Mouse (Mus musculus) hindbrain, embryonic 13.5 days (tissue): ENCODE data around the gene Agap1. TPM values are rescaled to one million over a fixed set of nuclear protein-coding genes. Genes with fewer than 3 reads are reported as not detected.

Source experiments
- ATAC-seq: fragments of 200-750 bp; cut with Nextera tagmentation; 2 replicates; pipeline ENCODE4 v1.8.0; 2017; ENCODE audit warnings: moderate TSS enrichment; ENCODE audit not compliant: low FRiP score
- H3K27ac ChIP-seq: fragments of 300-500 bp; sonication (generic); 2 replicates; pipeline ENCODE4 v1.5.1; 2015; ENCODE audit warnings: inconsistent platforms, mild to moderate bottlenecking, moderate library complexity
- H3K27me3 ChIP-seq: fragments of 300-500 bp; sonication (generic); 2 replicates; pipeline ENCODE4 v1.6.1; 2015; ENCODE audit warnings: mild to moderate bottlenecking, inconsistent platforms
- H3K36me3 ChIP-seq: fragments of 300-500 bp; sonication (generic); 2 replicates; pipeline ENCODE4 v1.6.1; 2015; ENCODE audit warnings: mild to moderate bottlenecking, inconsistent platforms
- H3K4me1 ChIP-seq: fragments of 300-500 bp; sonication (generic); replicated peaks from 2 replicates; pipeline ENCODE4 v1.6.1; 2015; ENCODE audit warnings: inconsistent platforms
- H3K4me2 ChIP-seq: fragments of 300-500 bp; sonication (generic); 2 replicates; pipeline ENCODE4 v1.6.1; 2015; ENCODE audit warnings: inconsistent platforms, mild to moderate bottlenecking, moderate library complexity
- H3K4me3 ChIP-seq: fragments of 300-500 bp; sonication (generic); 2 replicates; pipeline ENCODE4 v1.5.1; 2015; ENCODE audit warnings: mild to moderate bottlenecking, inconsistent platforms
- H3K9ac ChIP-seq: fragments of 300-500 bp; sonication (generic); 2 replicates; pipeline ENCODE4 v1.6.1; 2015; ENCODE audit warnings: mild to moderate bottlenecking, inconsistent platforms
- H3K9me3 ChIP-seq: fragments of 300-500 bp; sonication (generic); 2 replicates; pipeline ENCODE4 v1.6.1; 2016; ENCODE audit warnings: inconsistent platforms
- WGBS: fragments of 180-500 bp; shearing (Covaris S2); methylation state at CpG from one replicate; pipeline ENCODE4 v1.1.7; 2015; 5-methylcytosine and 5-hydroxymethylcytosine counted together
- polyA plus RNA-seq: library from polyadenylated mRNA; unstranded; fragments of >200 nt; fragmentation: Nextera tagmentation; extraction: Ambion mirVana; gene quantifications from 2 replicates; pipeline ENCODE4 v1.2.1, GENCODE M21; 2015

Agap1 gene
- polyA plus RNA-seq, 1 experiment from 2014 or later, result 51.3 TPM

- no peak overlapping the region for H3K27ac ChIP-seq
- no peak overlapping the region for H3K9ac ChIP-seq
- no peak for ATAC-seq
- peaks cover 16% of the 10 kb centered on the region for H3K36me3 ChIP-seq
- H3K4me1 ChIP-seq, result peaks cover 49% of the 10 kb centered on the region
- no peak overlapping the region for H3K4me3 ChIP-seq
- H3K4me2 ChIP-seq, result no peak overlapping the region
- 93% methylated on average over 7 of the region's 7 CpGs for WGBS
- H3K27me3 ChIP-seq, result no peaks in the 10 kb centered on the region
- peaks cover 3% of the 10 kb centered on the region; the same call in 1 of the 2 replicates for H3K9me3 ChIP-seq
These were observed 140.8 kb downstream of the Agap1 start for GRCm38 (mm10) chr1:89595421-89595820.

- peaks cover 3% of the 10 kb centered on the region; the same call in 1 of the 2 replicates for H3K9me3 ChIP-seq
- 91% methylated on average over 2 of the region's 2 CpGs for WGBS
- H3K4me3 ChIP-seq, result no peak overlapping the region
- H3K27me3 ChIP-seq, result no peaks in the 10 kb centered on the region
- no peak overlapping the region for H3K4me2 ChIP-seq
- no peak overlapping the region for H3K27ac ChIP-seq
- no peak for ATAC-seq
- no peak overlapping the region for H3K9ac ChIP-seq
- peaks cover 10% of the 10 kb centered on the region for H3K36me3 ChIP-seq
- peaks cover 57% of the 10 kb centered on the region for H3K4me1 ChIP-seq
These were observed 141.6 kb downstream of the Agap1 start for GRCm38 (mm10) chr1:89596223-89596622.

GRCm38 (mm10) chr1:89598906-89599305 lies 144.3 kb downstream of the Agap1 start:
- no peaks in the 10 kb centered on the region for H3K9me3 ChIP-seq
- no peak overlapping the region for H3K4me2 ChIP-seq
- 0 out of 2 replicates have a peak overlapping the region, but pooled peaks have one; percentile 2 for H3K9ac ChIP-seq
- 82% methylated on average over 5 of the region's 5 CpGs for WGBS
- no peak overlapping the region for H3K4me3 ChIP-seq
- peaks cover 81% of the 10 kb centered on the region for H3K4me1 ChIP-seq
- H3K27ac ChIP-seq, result peak overlapping the region; percentile 42; the same call in 1 of the 2 replicates
- no peak for ATAC-seq
- no peaks in the 10 kb centered on the region for H3K27me3 ChIP-seq
- no peaks in the 10 kb centered on the region for H3K36me3 ChIP-seq

- H3K4me1 ChIP-seq, result peaks cover 82% of the 10 kb centered on the region
- H3K9me3 ChIP-seq, result no peaks in the 10 kb centered on the region
- no peak for ATAC-seq
- no peaks in the 10 kb centered on the region for H3K36me3 ChIP-seq
- no peak overlapping the region for H3K4me2 ChIP-seq
- no peak overlapping the region for H3K4me3 ChIP-seq
- peak overlapping the region; percentile 42; the same call in 1 of the 2 replicates for H3K27ac ChIP-seq
- no peak overlapping the region for H3K9ac ChIP-seq
- H3K27me3 ChIP-seq, result no peaks in the 10 kb centered on the region
- WGBS, result 78% methylated on average over 11 of the region's 11 CpGs
These were observed 145.6 kb downstream of the Agap1 start for GRCm38 (mm10) chr1:89599983-89600741.

- no peak overlapping the region for H3K9ac ChIP-seq
- H3K27ac ChIP-seq, result no peak overlapping the region; the same call in 1 of the 2 replicates
- 86% methylated on average over 7 of the region's 7 CpGs for WGBS
- no peak for ATAC-seq
- H3K9me3 ChIP-seq, result no peaks in the 10 kb centered on the region
- no peaks in the 10 kb centered on the region for H3K27me3 ChIP-seq
- peaks cover 11% of the 10 kb centered on the region for H3K36me3 ChIP-seq
- no peak overlapping the region for H3K4me2 ChIP-seq
- H3K4me1 ChIP-seq, result peaks cover 84% of the 10 kb centered on the region
- no peak overlapping the region for H3K4me3 ChIP-seq
These were observed 146.7 kb downstream of the Agap1 start for GRCm38 (mm10) chr1:89601349-89601748.

- Histone ChIP-seq H3K9ac (0 out of 2 replicates have a peak overlapping the region, but pooled peaks have one; percentile 35), H3K4me3 (no peak overlapping the region), H3K27me3 (no peaks in the 10 kb centered on the region), H3K4me1 (peaks cover 86% of the 10 kb centered on the region), H3K27ac (no peak overlapping the region), H3K9me3 (no peaks in the 10 kb centered on the region), H3K36me3 (peaks cover 14% of the 10 kb centered on the region), H3K4me2 (no peak overlapping the region)
- ATAC-seq, result no peak
- 53% methylated on average over 7 of the region's 7 CpGs for WGBS
These were observed 148.3 kb downstream of the Agap1 start for GRCm38 (mm10) chr1:89602879-89603278.

GRCm38 (mm10) chr1:89606612-89607011 lies 152.0 kb downstream of the Agap1 start:
- H3K4me1 ChIP-seq, result peaks cover 57% of the 10 kb centered on the region
- no peak overlapping the region for H3K4me3 ChIP-seq
- no peaks in the 10 kb centered on the region for H3K27me3 ChIP-seq
- WGBS, result 38% methylated on average over 5 of the region's 5 CpGs
- H3K4me2 ChIP-seq, result no peak overlapping the region
- ATAC-seq, result no peak
- no peaks in the 10 kb centered on the region for H3K9me3 ChIP-seq
- H3K9ac ChIP-seq, result no peak overlapping the region; the same call in 1 of the 2 replicates
- H3K36me3 ChIP-seq, result peaks cover 39% of the 10 kb centered on the region
- H3K27ac ChIP-seq, result peak overlapping the region; percentile 62; the same call in 1 of the 2 replicates

GRCm38 (mm10) chr1:89608766-89609165 lies 154.2 kb downstream of the Agap1 start:
- Histone ChIP-seq H3K4me2 (no peak overlapping the region), H3K27ac (no peak overlapping the region), H3K4me3 (no peak overlapping the region), H3K9ac (no peak overlapping the region), H3K36me3 (peaks cover 53% of the 10 kb centered on the region), H3K27me3 (no peaks in the 10 kb centered on the region), H3K9me3 (no peaks in the 10 kb centered on the region), H3K4me1 (peaks cover 39% of the 10 kb centered on the region)
- ATAC-seq, result no peak
- WGBS, result 87% methylated on average over 4 of the region's 4 CpGs

GRCm38 (mm10) chr1:89609964-89610363 lies 155.4 kb downstream of the Agap1 start:
- no peaks in the 10 kb centered on the region for H3K27me3 ChIP-seq

GRCm38 (mm10) chr1:89611521-89611920 lies 156.9 kb downstream of the Agap1 start:
- Histone ChIP-seq H3K4me2 (no peak overlapping the region), H3K4me1 (peaks cover 24% of the 10 kb centered on the region), H3K9ac (no peak overlapping the region), H3K36me3 (peaks cover 64% of the 10 kb centered on the region), H3K27ac (no peak overlapping the region), H3K27me3 (no peaks in the 10 kb centered on the region), H3K4me3 (no peak overlapping the region), H3K9me3 (no peaks in the 10 kb centered on the region)
- ATAC-seq, result no peak
- 85% methylated on average over 6 of the region's 6 CpGs for WGBS

More at GRCm38 (mm10) chr1:89609964-89610363, 155.4 kb downstream of the Agap1 start:
- Histone ChIP-seq H3K36me3 (peaks cover 64% of the 10 kb centered on the region), H3K27ac (no peak overlapping the region), H3K4me1 (peaks cover 30% of the 10 kb centered on the region), H3K9me3 (no peaks in the 10 kb centered on the region), H3K4me3 (no peak overlapping the region), H3K9ac (no peak overlapping the region), H3K4me2 (no peak overlapping the region)
- WGBS, result 87% methylated on average over 5 of the region's 5 CpGs
- no peak for ATAC-seq

- no peak overlapping the region for H3K27ac ChIP-seq
- peaks cover 72% of the 10 kb centered on the region for H3K36me3 ChIP-seq
- peaks cover 17% of the 10 kb centered on the region for H3K4me1 ChIP-seq
- H3K9me3 ChIP-seq, result no peaks in the 10 kb centered on the region
- no peak overlapping the region for H3K4me2 ChIP-seq
- H3K27me3 ChIP-seq, result no peaks in the 10 kb centered on the region
- no peak overlapping the region for H3K4me3 ChIP-seq
- 83% methylated on average over 5 of the region's 5 CpGs for WGBS
- ATAC-seq, result no peak
- H3K9ac ChIP-seq, result no peak overlapping the region
These were observed 158.7 kb downstream of the Agap1 start for GRCm38 (mm10) chr1:89613234-89613870.

- no peak overlapping the region for H3K4me2 ChIP-seq
- peaks cover 51% of the 10 kb centered on the region for H3K36me3 ChIP-seq
- no peak overlapping the region for H3K27ac ChIP-seq
- H3K9ac ChIP-seq, result no peak overlapping the region
- H3K9me3 ChIP-seq, result no peaks in the 10 kb centered on the region
- peaks cover 40% of the 10 kb centered on the region for H3K4me1 ChIP-seq
- 82% methylated on average over 6 of the region's 6 CpGs for WGBS
- no peak for ATAC-seq
- no peak overlapping the region for H3K4me3 ChIP-seq
- H3K27me3 ChIP-seq, result no peaks in the 10 kb centered on the region
These were observed 161.9 kb downstream of the Agap1 start for GRCm38 (mm10) chr1:89616556-89616955.
